Mouse (Mus musculus): Measurements from ENCODE around the gene Zfp850.
A peak's percentile ranks its signal among the peaks of the same experiment; 100 is the strongest.

DNA sequence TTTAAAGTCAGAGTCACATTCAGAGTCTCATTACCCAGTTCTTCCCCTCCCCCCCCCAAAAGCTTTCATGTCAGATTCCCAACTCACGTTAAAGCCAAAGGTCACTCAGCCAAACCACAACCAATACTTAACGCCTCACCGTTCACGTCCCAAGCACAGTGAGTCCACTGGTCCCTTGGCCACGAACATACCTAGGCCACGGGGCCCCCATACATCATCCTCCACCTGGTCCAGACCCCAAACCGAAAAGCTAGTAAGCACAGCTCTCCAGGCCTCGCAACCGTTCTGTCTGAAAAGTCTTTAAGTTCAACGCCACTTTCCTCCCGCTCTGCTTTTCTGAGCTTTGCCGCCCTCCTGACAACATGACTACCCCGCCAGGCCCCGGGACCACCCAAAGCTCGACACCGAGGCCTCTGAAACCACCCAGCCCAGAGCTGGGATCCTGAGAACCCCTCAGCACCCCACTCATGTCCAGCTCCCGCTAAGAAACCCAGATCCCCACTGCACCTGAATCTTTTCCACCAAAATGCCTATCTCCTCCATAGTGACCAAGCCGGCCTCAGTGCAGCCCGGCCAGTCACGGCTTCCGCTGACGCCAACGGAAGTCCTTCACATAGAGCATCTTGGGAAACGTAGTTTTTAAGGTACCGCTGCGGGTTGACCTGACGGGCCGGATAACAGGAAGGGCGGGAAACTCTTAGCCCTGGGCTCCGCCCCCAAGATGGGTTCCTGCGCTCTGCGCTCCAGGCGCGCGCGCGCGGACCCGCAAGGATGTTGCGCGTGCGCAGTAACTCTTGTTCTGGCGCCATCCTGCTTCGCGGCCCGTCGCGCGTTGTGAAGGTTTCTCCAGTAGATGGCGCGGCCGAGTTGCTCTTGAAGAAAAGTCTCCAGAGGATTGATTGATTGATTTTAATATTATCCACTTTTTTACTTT, 35.8 kb upstream of the Zfp850 start, which contains the start of gene Psmc4:
- peak; percentile 87 for TF ChIP-seq CTCF (IDR thresholded peaks at IDR 0.05)
- peak; percentile 23; the same call in 1 of the 2 replicates for TF ChIP-seq EP300 (IDR thresholded peaks at IDR 0.05)
